Mouse (Mus musculus) thymus, postnatal 14 days (tissue): ENCODE results near the gene Aff2.

Experiments
- DNase-seq: peaks from one replicate; pipeline ENCODE4 v3.0.0; 2021

The Aff2 gene

DNA sequence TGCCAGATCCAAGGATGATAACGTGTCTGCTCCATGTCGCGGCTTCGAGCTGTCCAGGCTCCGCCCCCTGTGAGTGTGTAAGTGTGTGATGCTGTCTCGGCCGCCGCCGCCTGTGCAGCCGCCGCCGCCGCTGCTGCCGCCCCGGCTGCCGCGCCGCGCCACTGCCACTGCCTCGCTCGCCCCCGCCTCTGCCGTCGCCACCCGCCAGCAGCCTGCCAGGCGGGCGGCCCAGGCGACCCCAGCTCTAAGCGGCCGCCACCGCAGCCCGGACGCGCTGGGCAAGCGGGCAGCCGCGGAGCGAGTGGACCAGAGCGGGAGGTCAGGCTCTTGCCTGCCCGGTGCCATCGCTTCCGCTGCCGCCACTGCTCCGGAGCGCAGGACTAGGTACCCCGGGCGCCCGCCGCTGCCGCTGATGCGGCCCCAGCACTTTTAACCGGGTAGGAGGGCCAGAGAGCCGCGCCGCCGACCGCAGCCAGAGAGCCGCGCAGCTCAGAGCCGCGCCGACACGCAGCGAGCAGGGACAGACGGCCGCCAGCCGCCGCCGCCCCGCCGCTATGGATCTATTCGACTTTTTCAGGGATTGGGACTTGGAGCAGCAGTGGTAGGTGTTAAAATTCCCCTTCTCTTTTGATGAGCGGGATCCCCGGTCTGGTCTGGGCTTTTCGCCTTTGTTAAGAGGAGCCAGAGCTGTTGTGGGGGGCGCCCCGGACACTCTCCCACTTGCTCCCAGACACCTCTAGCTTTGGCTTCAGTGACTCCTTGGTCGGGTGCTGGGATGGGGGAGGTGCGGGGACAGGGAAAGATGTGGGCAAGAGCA, at the start of gene Aff2:
Aff2 (plus strand) TSS at position 57 of the 817 bp plus-strand sequence.
- no peak for DNase-seq

DNA sequence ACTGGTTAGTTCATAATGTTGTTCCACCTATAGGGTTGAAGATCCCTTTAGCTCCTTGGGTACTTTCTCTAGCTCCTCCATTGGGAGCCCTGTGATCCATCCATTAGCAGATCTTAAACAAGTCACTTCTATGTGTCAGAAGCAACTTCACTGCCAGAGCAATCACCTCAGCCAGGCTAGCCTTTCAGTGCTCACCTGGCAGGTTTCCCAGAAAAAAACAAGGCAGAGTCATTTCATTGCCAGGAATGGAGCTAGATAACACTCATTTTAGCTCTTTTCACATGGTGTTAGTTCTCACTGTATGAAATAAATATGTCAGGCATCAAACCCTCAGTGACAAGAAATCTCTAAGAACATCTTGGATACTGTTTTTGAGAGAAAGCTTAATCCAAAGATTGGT, 22.8 kb upstream of the Aff2 start:
- DNase-seq, result no peak

GRCm38 (mm10) chrX:69355621-69356020, 4.5 kb upstream of the Aff2 start:
- no peak for DNase-seq

DNA sequence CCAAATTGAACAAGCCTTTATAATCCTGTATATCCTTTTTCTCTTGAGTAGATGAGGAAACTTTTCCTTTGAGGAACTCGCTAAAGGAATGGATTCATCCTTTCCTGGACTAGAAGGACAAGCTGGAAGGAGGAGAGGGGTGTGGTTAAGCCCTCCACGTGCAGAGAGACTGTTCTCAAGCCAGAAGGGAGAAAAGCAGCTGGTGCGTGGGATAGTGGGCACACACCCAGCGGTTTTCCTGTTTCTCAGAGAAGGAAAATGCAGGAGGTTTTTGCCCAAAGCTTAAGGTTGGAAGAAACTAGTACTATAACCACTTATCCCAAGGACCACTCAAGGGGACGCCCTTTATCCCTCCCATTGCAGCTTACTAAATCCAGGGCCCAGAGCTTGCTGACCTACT, 734 bp upstream of the Aff2 start:
- no peak for DNase-seq

GRCm38 (mm10) chrX:69359885-69360237, 233 bp upstream of the Aff2 start:
- no peak for DNase-seq

- DNase-seq, result no peak
These were observed 1.0 kb downstream of the Aff2 start for GRCm38 (mm10) chrX:69361055-69361558.

DNA sequence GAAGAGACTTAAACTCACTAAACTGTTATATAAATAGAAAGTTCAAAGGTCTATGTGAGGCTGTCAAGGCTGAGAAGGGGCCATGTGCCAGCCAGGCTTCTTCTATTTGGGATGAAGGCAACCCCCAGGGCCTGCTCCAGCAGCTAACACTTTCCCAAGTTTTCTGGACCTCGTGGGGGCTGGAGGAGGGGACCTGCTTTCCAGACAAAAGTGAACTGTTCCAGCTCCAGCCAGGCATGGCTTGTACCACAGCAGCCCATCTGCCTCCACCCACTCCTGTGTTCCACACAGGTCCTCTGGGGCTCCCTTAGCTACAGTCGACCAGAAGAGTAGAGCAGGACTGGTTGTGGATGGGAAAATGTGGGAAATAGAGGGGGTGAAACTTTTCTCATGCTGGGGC, 4.1 kb downstream of the Aff2 start:
- DNase-seq, result no peak

DNA sequence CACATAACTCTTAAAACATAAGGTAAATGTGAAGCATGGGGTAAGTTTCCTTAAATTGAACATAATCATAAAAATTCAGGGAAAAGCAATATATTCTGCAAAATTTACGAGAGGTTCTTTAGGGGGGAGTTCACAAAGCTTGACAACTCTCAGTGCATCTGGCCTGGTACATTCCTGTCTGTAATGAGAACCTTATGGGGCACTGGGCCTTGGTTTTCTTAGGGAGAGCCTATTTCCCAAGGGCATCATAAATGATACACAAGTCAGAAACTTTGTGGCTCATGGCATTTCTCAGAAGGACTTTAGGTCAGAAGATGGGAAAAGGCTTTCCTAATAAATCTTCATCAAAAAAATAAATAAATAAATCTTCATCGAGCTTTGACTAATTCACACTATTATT, 13.2 kb downstream of the Aff2 start:
- no peak for DNase-seq

DNA sequence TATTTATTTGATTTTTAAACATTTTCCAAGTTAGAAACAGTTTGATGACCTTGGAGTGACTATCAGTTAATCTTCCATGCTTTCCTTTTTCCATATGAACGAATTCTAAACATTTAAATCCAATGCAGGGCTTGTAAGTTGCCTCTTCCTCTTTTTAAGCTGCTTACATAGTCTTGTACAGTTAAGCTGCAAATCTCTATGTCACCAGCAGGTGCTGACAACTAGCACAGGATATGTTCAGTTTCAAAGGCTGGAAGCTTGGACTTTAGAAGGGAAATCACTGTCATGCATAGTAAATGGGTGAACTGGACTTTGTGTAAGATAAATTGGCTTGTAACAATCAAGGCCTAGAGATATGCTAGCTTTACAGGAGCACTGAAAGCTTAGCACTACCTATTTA, 29.6 kb downstream of the Aff2 start:
- no peak for DNase-seq

DNA sequence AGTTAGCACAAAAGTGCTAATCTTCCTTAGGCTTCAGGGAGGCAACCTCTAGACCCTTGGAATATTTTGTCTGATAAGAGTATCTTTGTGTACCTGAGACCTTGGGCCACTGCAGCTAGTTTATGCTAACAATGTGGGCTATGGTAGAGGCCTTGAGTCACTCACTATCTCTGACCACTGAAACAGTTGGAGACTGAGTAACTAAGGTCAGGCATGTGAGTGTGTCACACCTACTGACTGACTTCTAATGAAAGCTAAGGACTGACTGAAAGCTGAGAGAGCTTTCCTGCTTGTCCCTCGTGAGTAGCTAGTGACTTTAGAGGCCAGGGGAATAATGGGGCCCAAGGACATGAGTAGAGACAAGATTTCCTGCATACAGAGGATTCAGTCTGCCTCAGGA, 54.9 kb downstream of the Aff2 start:
- no peak for DNase-seq

DNA sequence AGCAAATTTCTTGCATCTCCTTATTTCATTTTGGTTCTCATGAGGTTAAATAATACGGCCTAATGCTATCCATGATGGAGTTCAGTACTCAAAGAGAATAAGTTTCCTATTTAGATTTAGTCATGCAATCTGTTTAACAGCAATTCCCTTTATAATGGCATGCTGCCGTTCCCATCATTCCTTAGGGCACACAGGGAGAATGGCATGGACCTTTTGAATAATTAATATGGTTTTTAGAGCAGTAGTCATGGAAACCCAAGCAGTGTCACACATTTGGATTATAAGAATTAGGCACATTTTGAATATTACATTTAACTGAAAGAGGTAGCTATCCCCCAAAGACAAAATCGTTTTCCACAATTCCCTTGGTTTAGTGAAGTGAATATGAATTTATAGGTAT, 78.3 kb downstream of the Aff2 start:
- DNase-seq, result no peak

DNA sequence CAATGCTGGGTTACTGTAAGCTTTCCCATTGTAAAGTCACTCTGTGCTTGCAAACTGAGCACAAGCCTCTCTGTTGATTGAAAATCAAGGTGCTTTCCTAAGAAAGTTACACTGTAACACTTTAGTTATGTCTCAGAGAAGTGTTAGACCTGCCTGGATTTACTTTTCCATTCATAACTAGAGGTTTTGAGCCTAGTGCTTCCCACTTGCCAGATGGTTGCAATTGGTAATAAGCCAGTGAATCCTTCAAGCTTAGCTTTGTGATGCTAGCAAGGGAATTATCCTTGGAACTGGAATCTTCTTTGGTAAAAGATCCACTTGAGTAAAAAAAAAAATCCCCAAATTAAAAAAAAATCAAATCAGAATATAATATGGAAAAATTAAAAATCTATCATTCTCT, 81.8 kb downstream of the Aff2 start:
- DNase-seq, result no peak

DNA sequence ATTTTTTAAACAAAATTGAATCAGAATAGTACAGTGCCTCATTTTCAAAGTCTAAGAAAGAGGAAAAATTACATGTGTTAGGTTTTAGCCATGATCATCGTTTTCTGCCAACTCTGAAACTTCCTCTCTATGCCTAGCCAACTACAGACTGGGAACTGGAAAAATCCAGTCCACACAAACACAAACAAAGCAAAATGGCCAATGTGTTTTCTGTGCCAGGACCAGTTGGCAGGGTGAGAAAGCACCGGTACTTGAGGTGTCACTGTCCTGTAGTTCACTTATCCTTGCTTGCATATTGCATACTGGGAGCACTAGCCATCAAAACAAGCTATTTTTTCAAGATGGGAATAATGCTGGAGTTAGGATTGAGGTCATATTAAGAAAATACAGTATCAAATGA, 100.8 kb downstream of the Aff2 start:
- no peak for DNase-seq

- DNase-seq, result no peak
These were observed 142.0 kb downstream of the Aff2 start for GRCm38 (mm10) chrX:69502061-69502460.

GRCm38 (mm10) chrX:69518040-69518575, 158.0 kb downstream of the Aff2 start:
- DNase-seq, result no peak

- no peak for DNase-seq
These were observed 180.7 kb downstream of the Aff2 start for GRCm38 (mm10) chrX:69540811-69541210.

- DNase-seq, result no peak
These were observed 219.9 kb downstream of the Aff2 start for GRCm38 (mm10) chrX:69579903-69580459.

- no peak for DNase-seq
These were observed 248.7 kb downstream of the Aff2 start for GRCm38 (mm10) chrX:69608793-69609192.

GRCm38 (mm10) chrX:69663038-69663437, 302.9 kb downstream of the Aff2 start:
- DNase-seq, result no peak

- no peak for DNase-seq
These were observed 306.1 kb downstream of the Aff2 start for GRCm38 (mm10) chrX:69666145-69666677.

DNA sequence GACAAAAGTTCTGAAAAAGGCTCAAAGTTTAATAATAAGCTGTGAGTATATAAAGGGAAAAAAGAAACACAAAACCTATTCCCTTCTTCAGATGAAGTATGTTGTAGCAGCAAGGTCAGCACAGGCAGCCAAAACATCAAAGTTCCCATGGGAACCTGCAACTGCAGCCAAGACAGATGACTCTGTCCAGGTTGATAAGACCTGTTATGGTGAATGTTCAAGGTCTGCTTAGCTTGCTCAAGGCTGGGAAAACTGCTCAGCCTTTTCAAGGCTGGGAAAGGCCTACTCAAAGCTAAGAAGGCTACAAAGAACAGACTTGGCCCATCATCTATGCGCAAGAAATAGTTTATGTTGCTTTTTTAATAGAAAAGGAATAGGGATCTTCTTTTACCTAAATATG, 315.6 kb downstream of the Aff2 start:
- DNase-seq, result no peak

DNA sequence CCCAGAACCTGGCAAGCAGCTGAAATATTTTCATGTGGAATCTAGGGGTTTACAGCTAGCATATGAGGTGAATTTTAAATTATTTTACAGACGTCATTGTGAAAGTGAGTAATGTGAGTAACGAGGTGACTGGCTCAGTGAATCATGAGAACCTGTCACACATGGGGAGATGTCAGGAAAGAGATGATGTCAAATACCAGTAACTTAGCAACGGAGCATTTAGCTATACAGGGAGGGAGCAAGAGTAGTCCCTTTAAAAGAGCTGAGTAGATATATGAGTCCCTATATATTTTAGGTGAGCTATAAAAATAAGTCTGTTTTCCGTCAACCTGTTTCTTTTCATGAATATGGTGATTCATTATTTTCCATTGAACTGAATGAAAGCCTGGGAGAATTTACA, 338.7 kb downstream of the Aff2 start:
- no peak for DNase-seq

GRCm38 (mm10) chrX:69738972-69739371, 378.9 kb downstream of the Aff2 start:
- no peak for DNase-seq

- DNase-seq, result no peak
These were observed 385.0 kb downstream of the Aff2 start for GRCm38 (mm10) chrX:69744962-69745597.
